ENCODE assay signal across 12 mouse cellular contexts in the genomic region with DNA sequence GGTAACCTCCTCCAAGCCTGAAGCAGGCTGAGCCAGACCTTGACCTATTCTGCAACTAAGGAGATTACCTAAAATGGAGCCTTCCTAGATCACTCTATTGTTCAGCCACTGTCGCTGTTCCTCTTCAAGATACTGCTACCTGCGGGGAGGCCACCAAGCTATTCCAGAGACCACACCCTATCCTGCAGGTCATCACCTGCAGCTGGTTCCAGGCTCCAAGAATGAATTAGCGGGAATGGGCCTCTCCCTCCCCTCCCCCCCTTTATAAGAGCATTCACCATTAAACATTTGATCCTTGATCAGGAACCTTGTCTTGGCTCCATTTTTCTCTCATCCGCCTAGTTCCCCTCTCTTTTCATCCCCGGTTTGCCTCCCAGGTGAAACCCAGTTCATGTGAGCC. TPM values are rescaled to one million over a fixed set of nuclear protein-coding genes. Genes with fewer than 3 reads are reported as not detected.
"Had no signal": no experiment of that assay in that cellular context is flagged by ENCODE, and none has a peak within 500 bp of the region (broad histone marks: within the 10 kb centered on the region; RNA-seq: fewer than 3 reads in every experiment).

No protein-coding gene starts in this region.

RNA-seq across cellular contexts. Expression of a gene that starts 29.4 kb away (rescaled TPM):
- polyA plus RNA-seq: macrophage; midbrain, embryonic 11.5 days; midbrain, embryonic 13.5 days; stomach, embryonic 15.5 days had no signal

RNA-seq across cellular contexts. Expression of a gene that starts 38.9 kb away (rescaled TPM):
- polyA plus RNA-seq: lung, embryonic 15.5 days; macrophage; midbrain, embryonic 11.5 days; midbrain, embryonic 13.5 days; midbrain, embryonic 15.5 days; midbrain, postnatal 0 days; neural tube, embryonic 12.5 days; neural tube, embryonic 14.5 days; stomach, embryonic 15.5 days had no signal

RNA-seq across cellular contexts. Expression of a gene that starts 38.9 kb away (rescaled TPM):
- polyA plus RNA-seq: lung, embryonic 15.5 days; lung, postnatal 0 days; macrophage; midbrain, embryonic 11.5 days; midbrain, embryonic 13.5 days; midbrain, embryonic 15.5 days; midbrain, postnatal 0 days; neural tube, embryonic 12.5 days; neural tube, embryonic 14.5 days; spleen, adult 2 months; stomach, embryonic 15.5 days; testis, adult 2 months had no signal
